Mouse (Mus musculus): ENCODE results near the gene Atp8b4. TPM values are rescaled to one million over a fixed set of nuclear protein-coding genes. Genes with fewer than 3 reads are reported as not detected.

Gene Atp8b4
- 1 to 10 TPM in 1 of 2 experiments, under 1 TPM in 1; 0.53 to 1.2 TPM for total RNA-seq (2023)

GRCm38 (mm10) chr2:126500521-126500920 lies at the start of gene Atp8b4:
Atp8b4 (minus strand) TSS chr2:126500674.

Other genes starting within 250 kb of the Atp8b4 start
- gene Slc27a2, start 51.7 kb upstream of the Atp8b4 start, total RNA-seq (2023), result not detected
- gene Hdc, start 118.6 kb upstream of the Atp8b4 start, total RNA-seq (2023), result 1 to 10 TPM in 1 of 2 experiments, under 1 TPM in 1; 0.47 to 1.3 TPM
- 10 to 100 TPM; 39.0 to 49.1 TPM for gene Gabpb1, start 175.7 kb upstream of the Atp8b4 start, total RNA-seq (2023)
- gene Usp8, start 206.7 kb upstream of the Atp8b4 start, total RNA-seq (2023), result 10 to 100 TPM; 55.2 to 55.8 TPM